In genomic region chr17:55296701-55297100, GRCm38 (mm10) we compare ENCODE assay signal across 30 mouse cellular contexts.
"Had no signal": no experiment of that assay in that cellular context is flagged by ENCODE, and none has a peak within 500 bp of the region (broad histone marks: within the 10 kb centered on the region; RNA-seq: fewer than 3 reads in every experiment).

No protein-coding gene starts in this region.

- ATAC-seq: liver, embryonic 12.5 days; liver, postnatal 0 days; lung, postnatal 0 days; midbrain, embryonic 13.5 days; midbrain, embryonic 15.5 days; midbrain, embryonic 16.5 days had no signal

- DNase-seq: left cerebral cortex, postnatal 4 days; liver; liver, embryonic 13.5 days; liver, postnatal 0 days; lung, adult 18-20 months; lung, adult 2 months; lung, embryonic 14.5 days; lung, postnatal 10 days; lung, postnatal 14 days; lung, postnatal 36 days; lung, postnatal 4 days; midbrain, embryonic 14.5 days had no signal

- H3K27ac ChIP-seq: limb, embryonic 10.5 days; limb, embryonic 12.5 days; limb, embryonic 13.5 days; limb, embryonic 15.5 days; liver, embryonic 12.5 days; liver, embryonic 13.5 days; liver, embryonic 14.5 days; liver, embryonic 15.5 days; lung, embryonic 15.5 days; macrophage; midbrain, embryonic 10.5 days; midbrain, embryonic 12.5 days; midbrain, embryonic 13.5 days; midbrain, embryonic 15.5 days; neural tube, embryonic 12.5 days had no signal

- H3K4me3 ChIP-seq: limb, embryonic 10.5 days; limb, embryonic 12.5 days; limb, embryonic 13.5 days; limb, embryonic 15.5 days; liver, embryonic 12.5 days; liver, embryonic 13.5 days; liver, embryonic 15.5 days; lung, embryonic 15.5 days; megakaryocyte, embryonic 14.5 days; midbrain, embryonic 10.5 days; midbrain, embryonic 12.5 days; midbrain, embryonic 13.5 days; midbrain, embryonic 15.5 days; myocyte; neural tube, embryonic 12.5 days had no signal

- H3K4me1 ChIP-seq: limb, embryonic 10.5 days; limb, embryonic 12.5 days; limb, embryonic 13.5 days; limb, embryonic 15.5 days; liver, embryonic 12.5 days; liver, embryonic 13.5 days; liver, embryonic 15.5 days; lung, embryonic 15.5 days; megakaryocyte, embryonic 14.5 days; midbrain, embryonic 10.5 days; midbrain, embryonic 12.5 days; midbrain, embryonic 13.5 days; midbrain, embryonic 15.5 days; neural tube, embryonic 12.5 days had no signal
